Mouse (Mus musculus) urinary bladder, postnatal 36 days (tissue): ENCODE results near the gene Crnn.

Experiments
- DNase-seq, 2 experiments: peaks; one replicate each; pipeline ENCODE4 v3.0.0; 2022; ENCODE audit warnings: low spot score in 2 of 2, mixed read lengths in 1 of 2

Gene Crnn

DNA sequence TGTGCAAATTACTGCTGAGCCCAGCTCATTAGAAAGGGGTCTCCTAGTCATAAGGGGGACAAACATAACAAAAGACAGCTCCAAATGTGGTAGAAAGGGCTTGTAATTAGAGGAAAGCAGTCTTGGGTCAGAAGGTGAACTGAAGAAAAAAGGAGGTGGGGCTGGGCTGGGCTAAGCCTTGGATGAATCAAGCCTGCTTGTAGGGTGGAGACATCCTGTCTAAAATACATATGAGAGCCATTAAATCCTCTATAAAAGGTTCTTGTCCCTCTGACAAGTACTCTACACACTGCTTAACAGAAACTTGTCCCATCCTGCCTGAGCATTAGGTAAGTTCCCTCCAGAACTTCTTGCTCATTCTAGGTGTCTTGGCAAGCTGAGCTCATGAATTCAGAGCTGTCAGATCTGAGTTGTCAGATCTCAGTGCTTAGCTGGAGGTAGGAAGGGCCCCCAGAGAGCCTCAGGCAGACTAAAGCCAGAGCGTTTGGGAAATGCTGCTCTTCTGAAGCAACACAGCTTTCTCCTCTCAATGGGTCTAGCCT lies at the start of gene Crnn:
Gene Crnn (plus strand): TSS at position 278 of the 542 bp plus-strand sequence.
- no peak for DNase-seq

DNA sequence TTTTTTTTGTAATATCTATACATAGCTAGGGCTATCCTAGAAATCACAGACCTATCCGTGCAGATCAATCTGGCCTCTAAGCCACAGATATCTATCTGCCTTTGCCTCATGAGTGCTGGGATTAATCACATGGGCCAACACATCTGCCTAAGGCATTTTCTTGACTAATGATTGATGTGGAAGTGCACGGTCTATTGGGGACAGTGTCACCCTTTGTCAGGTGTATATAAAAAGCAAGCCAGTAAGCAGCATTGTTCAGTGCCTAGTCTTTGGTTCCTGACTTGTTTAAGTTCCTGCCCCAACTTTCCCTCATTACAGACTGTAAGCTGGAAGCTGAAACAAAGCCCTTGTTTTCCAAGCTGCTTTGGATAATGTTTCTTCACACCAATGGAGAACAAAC lies 48.1 kb upstream of the Crnn start:
- no peak for DNase-seq

DNA sequence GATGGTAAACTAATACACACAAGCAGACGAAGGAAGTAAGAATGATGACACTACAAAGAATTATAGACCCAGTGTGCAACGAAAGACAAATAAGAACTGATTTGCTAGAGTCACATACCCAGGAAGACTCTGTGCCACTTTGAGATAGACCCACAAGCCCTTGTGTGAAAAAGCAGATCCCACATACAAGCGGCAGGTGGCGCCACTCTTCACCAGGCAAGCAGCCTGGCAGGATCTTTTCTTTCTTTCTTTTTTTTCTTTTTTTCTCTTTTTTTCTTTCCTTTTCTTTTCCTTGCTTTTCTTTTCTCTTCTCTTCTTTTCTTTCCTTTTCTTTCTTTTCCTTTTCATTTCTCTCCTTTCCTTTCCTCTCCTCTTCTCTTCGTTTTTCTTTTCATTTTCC lies 32.9 kb upstream of the Crnn start:
- DNase-seq: no peak

DNA sequence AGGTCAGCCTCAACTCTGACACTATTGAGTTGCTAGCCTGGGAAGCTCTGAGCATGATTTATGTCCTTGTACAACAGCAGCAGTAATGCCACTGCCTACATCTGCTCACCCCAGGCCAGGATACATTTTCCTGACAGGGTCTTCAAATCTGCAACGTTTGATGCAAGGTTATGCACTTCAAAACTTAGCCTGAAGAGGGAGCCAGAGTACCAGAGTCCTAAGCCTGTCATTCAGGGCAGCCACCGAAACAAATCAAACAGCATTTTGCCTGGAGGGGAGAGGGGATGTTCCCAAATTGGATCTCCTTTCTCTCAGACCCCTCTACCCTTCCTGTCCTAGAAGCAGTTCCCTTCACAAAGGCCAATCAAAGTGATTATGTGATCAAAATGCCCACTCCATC lies 30.1 kb upstream of the Crnn start:
- no peak for DNase-seq

DNA sequence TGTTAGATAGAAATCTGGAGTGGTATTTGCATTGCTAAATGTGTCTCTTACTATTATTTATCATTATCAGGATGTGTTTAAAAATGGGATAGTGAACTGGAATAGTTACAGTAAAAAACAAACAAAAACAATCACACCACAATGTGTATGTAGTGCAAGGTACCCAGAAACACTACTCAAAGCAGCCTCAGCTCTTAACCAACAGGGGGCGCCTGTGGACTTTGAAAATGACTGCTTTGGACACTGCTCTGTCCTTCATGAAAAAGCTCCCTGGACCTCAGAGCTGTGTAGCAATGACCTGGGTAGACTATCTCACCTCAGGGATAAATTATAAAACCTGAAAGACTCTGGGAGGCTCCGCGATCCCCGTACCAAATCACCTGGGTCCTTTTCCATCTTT lies 25.5 kb upstream of the Crnn start:
- DNase-seq: no peak

DNA sequence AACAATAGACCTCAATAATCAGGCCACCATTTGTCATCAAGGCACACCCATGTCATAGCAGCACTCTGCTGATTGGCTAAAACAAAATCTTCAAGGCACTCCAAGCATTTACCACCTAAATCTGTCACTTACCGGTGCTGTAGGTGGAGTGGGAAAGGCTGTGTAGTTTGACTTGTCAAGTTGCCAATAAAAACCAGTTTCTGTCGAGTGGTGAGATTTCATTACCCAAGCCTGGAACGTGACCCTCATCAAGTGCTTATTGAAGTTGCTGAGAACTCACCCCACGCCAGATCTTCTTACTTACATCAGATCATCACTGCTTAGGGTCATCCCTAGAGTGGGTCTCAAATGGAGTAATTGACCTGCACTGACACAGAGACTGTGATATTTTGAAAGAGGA lies 16.5 kb upstream of the Crnn start:
- no peak for DNase-seq

DNA sequence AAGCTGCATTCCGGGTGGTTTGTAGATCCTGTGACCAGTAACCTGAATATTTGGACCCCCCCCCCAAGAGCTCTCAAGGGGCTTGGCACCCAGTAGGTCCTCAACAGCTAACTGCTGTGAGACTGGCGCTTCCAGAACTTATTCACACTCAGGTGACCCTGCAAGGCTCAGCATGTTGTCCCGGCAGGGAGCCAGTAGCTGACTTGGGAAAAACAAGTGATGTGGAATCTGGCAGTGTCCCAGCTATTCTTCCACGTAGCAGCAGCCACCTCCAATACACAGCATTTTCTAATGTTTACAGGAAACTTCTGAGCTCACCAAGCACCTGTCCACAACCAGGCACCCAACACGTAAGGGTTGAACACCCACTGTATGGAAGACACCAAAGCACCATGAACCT lies 15.5 kb upstream of the Crnn start:
- DNase-seq: no peak

DNA sequence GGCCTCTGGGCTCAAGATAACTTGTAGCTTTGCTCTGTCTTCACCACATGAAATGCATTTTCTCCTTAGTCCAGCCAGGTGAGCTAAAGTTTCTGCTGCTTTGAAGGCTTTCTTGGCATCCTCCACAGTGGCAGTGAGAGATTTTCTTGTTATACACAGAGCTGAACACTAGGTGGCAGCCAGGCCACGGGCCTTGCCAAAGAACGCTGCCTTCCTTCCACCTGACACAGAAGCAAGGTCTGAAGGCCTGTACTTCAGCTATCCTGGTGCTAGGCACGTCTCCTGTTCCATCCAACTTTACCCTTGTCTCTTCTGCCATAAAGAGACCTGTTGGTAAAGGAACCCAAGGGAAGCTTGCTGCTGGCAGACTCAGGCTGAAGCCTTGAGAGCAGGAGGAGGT lies 14.1 kb upstream of the Crnn start:
- DNase-seq: peak; percentile 34 to 42

DNA sequence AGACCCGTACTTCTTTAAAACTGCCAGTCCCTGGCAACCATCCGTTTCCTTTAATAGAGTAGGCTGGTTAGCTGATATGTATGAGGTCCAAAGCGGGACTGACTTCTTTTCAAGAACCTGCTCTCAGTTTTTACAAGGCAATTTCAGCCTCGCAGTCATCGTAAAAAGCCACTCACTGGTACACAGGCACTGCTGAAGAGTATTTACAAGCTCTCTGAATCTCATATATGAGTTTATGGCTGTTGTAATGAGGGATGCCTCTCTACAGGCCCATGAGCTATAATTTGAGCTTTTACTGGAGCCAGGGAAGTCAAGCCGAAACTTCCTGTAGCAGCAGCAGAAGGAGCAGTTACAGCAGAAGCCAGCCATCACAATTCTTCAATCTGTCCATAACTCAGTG lies 17.9 kb downstream of the Crnn start:
- DNase-seq: no peak

DNA sequence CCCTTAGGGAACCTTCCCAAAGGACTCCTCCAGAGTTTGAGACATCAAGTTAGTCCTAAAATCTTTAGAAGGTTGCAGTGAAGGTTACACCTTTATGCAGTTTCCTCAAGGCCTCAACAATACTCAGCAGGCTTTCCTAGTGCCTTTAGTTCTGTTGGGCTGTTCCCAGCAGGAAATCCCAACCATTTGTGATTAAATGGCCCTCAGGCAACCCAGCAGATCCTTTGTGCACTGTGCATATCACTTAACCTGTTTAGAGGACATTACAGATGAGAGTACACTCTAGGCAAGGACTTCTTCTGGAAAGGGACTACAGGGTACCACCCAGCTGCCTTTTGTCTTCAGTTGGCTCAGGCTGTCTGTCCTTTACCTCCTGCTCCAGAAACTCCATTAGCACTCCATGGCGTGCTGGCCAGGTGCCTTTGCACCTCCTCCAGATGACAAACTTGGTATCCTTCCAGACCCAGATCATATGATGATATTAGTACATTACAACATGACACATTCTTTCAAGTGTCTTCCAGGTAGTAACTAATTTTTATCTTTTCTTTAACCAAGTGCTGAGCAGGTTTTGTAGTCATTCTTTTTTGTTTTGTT lies 18.5 kb downstream of the Crnn start:
- DNase-seq: no peak

DNA sequence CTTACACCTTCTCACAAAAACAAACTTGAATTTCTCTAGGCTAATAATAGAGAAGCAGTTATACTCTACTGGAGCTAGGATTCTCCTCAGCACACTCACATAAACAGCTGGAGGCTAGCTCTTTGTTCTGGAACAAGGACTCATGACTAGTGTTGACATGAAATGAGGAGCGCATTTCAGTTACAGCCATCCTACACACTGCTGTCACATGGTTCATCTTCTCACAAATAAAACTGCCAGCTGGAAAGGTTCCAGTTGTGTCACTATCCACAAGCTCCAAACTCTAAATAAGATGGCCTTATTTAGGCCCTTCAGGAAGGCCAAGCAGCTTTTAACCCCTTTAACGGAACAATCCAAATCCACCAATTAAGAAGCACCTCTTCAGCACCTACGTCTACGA lies 36.3 kb downstream of the Crnn start:
- DNase-seq: no peak

DNA sequence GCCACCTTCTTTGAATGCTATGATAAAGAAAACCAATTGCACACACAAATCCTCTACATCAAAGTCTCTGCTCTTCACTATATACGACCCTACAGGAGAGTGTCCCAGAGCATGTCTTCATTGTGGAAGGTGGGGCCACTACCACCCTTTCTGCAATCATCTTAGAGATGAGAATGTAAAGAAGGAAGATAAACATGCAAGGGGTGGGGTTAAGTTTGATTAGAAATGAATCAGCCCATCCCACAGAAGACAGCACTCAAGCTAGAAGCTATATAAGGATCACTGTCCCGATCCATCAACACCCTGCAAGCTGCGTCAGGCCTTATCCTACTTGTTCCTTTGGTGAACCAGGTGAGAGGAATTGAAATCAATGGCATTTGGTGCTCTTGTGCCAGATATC lies 52.4 kb downstream of the Crnn start, which contains the start of gene Flg2:
Gene Flg2 (plus strand): TSS at position 301 of the 400 bp plus-strand sequence.
- DNase-seq: no peak
